Mouse (Mus musculus) myocyte (in vitro differentiated cells): ENCODE data around the gene Trim23.

Experiments used
- CEBPB ChIP-seq: IDR thresholded peaks from 2 replicates; pipeline ENCODE4 v1.6.1; 2011; ENCODE audit warnings: mild to moderate bottlenecking, moderate library complexity; ENCODE audit not compliant: poor library complexity, insufficient read depth, severe bottlenecking
- E2F4 ChIP-seq: IDR thresholded peaks from one replicate; pipeline ENCODE4 v1.6.1; 2011; ENCODE audit warnings: mild to moderate bottlenecking, control low read depth, moderate library complexity; ENCODE audit not compliant: insufficient read depth
- POLR2A ChIP-seq: IDR thresholded peaks from one replicate; pipeline ENCODE4 v1.6.1; 2011; ENCODE audit warnings: low read depth, mild to moderate bottlenecking, control low read depth, moderate library complexity; ENCODE audit not compliant: insufficient read length
- POLR2AphosphoS2 ChIP-seq: IDR thresholded peaks from one replicate; pipeline ENCODE4 v1.6.1; 2011; ENCODE audit warnings: low read depth, control low read depth; ENCODE audit not compliant: insufficient read length
- REST ChIP-seq: IDR thresholded peaks from one replicate; pipeline ENCODE4 v1.6.1; 2011; ENCODE audit warnings: mild to moderate bottlenecking, control low read depth, moderate library complexity; ENCODE audit not compliant: insufficient read depth, insufficient read length
- TCF12 ChIP-seq: IDR thresholded peaks from one replicate; pipeline ENCODE4 v1.6.1; 2011; ENCODE audit warnings: mild to moderate bottlenecking, control low read depth; ENCODE audit not compliant: poor library complexity, insufficient read depth, severe bottlenecking
- TCF3 ChIP-seq: IDR thresholded peaks from one replicate; pipeline ENCODE4 v1.6.1; 2011; ENCODE audit warnings: low read depth, control low read depth; ENCODE audit not compliant: insufficient read length
- USF1 ChIP-seq: IDR thresholded peaks from one replicate; pipeline ENCODE4 v1.6.1; 2011; ENCODE audit warnings: low read depth, mild to moderate bottlenecking, control low read depth, moderate library complexity

- no peak for TF ChIP-seq E2F4
- no peak for TF ChIP-seq TCF12
- no peak for TF ChIP-seq USF1
- no peak for TF ChIP-seq TCF3
- TF ChIP-seq POLR2A: no peak
- no peak for TF ChIP-seq REST
- TF ChIP-seq CEBPB: no peak
- TF ChIP-seq POLR2AphosphoS2: no peak
Observed at GRCm38 (mm10) chr13:104227478-104227877, 48.9 kb downstream of the Trim23 start.
